Mouse (Mus musculus): ENCODE measurements around the gene Lbhd1.

DNA sequence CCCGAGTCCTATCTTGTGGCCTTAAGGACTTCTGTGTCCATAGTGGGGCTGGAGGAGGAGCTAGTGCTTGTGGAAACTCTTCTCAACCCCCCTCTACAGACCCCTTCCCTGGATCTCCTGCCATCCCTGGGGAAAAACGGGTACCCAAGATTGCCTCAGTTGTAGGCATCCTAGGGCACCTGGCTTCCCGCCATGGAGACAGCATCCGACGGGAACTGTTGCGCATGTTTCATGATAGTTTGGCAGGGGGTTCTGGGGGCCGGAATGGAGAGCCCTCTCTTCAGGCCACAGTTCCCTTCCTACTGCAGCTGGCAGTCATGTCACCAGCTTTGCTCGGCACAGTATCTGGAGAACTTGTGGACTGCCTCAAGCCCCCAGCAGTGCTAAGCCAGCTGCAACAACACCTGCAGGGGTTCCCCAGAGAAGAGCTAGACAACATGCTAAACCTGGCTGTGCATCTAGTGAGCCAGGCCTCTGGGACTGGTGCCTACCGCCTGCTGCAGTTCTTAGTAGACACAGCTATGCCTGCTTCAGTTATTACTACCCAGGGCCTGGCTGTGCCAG, 11.9 kb downstream of the Lbhd1 start:
- TF ChIP-seq TAL1 (IDR thresholded peaks at IDR 0.05; ENCODE audit: low read length) (no peak), GATA1 (IDR thresholded peaks at IDR 0.05; ENCODE audit: low read length) (no peak)
